Mouse (Mus musculus): ENCODE measurements around the gene Gpr61. TPM values are rescaled to one million over a fixed set of nuclear protein-coding genes. Genes with fewer than 3 reads are reported as not detected.

The Gpr61 gene
- total RNA-seq, 2 experiments from 2014 or later: 12.1 to 14.0 TPM

DNA sequence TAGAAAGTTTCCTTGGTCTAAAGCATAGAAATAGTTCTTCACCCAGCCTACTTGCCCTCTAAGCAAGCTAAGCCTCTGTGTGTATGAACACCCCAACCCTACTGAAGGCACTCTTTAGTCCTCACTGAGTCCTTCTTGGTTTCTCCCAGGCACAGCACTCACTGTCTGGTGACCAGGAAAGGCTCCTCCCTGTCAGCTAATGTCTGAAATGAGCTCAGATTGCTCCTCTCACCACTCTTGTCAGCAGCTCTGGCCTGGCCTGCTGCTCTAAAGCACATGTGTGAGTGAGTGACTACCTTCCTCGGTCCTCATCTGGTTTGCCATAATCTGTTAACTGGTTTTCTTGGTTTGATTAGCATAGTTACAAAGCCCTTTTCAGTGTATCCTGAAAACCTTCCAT is 22.9 kb downstream of the Gpr61 start:
- intact Hi-C loops (cut with DNase I): no loop called here
- no peak for DNase-seq

DNA sequence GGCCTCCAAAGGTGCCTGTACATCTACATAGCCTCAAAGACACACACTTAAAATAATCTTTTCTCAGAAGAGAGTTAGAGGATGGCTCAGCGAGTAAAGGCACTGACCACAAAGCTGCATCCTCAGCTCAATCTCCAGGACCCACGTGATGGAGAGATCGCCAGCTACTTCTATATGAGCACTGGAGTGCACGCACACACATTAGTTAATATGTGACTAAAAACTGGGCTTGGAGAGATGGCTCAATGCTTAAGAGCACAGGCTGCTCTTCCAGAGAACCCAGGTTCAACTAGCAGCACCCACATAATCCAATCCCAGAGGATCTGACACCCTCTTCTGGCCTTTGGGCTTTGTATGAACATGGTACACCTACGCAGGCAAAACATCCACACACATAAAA is 23.5 kb downstream of the Gpr61 start:
- DNase-seq: no peak
- intact Hi-C loops (cut with DNase I): no loop called here

DNA sequence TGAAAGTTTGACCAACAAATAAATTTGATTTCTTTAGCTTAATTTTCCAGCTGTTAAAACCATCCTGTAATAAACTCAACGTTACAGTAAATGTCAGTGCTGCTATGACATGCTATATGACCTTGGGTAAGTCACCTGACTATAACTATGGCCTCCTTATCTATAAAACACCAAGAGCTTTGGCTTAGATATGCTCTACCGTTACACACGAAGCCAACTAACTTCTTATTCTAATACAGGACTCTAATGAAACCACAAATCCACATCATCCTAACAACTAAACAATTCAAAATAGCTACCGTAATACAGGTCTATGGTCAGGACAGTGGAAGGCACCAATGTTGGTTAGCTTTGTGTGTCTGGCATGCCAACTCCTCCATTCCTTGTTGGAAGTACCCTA is 24.9 kb downstream of the Gpr61 start:
- no peak for DNase-seq
- intact Hi-C loops (cut with DNase I): no loop called here

DNA sequence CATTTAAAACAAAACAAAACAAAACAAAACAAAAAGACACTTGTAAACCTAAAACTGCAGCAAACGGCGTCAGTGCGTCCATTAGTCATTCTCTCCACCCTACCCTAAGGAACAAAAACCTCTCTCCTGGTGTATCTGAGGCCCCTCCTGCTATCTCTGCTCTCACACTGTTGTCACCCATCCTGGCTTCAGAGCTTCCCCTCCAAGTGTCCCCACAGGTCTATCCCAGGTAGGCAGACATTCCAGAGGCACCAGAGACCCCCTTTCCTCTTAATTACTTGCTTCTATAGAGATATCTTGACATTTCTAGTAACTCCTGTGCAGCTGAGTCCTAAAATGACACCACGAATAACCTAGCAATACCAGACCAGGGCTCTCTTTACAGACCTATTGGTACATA is 25.3 kb downstream of the Gpr61 start:
- intact Hi-C loops (cut with DNase I): no loop called here

DNA sequence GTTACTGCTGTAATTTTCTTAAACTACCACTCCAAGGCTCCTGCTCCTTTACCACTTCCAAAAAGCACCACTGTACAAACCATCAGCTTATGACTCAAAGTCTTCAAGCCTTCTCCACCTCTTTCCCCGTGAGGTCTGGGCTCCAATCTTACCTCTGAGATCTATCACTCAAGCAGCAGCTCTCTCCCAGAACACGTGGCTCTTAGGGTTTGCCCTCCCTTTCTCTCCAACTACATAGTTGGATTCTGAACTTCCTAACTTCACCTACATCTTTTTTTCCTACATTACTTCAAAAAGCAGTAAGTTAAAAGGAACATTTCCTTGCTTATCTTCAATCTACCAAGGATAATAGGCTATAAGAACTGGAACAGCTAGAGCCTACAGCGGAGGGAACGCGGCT is 26.2 kb downstream of the Gpr61 start:
- intact Hi-C loops (cut with DNase I): no loop called here

More for the DNA sequence above, 25.3 kb downstream of the Gpr61 start:
- no peak for DNase-seq

DNA sequence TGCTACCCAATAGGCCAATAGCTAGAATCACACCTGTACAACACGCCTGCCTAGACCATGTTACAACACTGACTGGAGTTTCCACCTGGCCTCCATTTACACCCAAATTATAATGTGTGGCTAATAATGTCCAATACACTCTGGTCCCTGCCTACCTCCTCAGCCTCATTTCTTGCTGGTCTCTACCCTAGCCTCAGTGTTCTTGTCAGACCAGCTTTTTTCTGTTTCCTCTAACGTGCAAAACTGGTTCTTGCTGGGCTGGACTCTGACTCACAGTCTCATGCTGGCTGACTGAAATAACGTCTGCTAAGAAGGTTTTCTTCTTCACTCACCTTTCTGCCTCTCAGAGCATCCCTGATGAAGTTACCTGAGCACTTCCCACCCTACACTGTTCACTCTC is 28.4 kb downstream of the Gpr61 start:
- DNase-seq: no peak

More for the DNA sequence above, 26.2 kb downstream of the Gpr61 start:
- DNase-seq: no peak

DNA sequence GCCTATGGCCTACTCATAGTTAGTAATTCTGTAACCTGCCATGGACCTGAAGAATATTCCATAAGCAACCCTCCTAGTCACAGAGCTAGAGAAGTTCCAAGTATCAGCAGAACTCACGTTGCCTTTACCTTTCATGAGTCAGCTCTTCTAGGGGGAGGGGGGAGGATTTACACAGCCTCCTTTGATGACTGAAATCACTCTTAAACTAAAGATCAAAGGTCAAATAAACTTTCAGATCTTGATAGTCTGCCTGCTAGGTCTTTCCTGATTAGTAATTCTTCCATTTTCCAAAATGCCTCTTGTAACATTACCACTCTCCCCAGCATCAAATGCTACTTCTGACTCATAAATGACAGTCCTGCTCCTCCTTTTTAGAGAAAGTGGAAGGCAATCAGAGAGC is 30.6 kb downstream of the Gpr61 start:
- DNase-seq: no peak
- intact Hi-C loops (cut with DNase I): no loop called here

More for the DNA sequence above, 28.4 kb downstream of the Gpr61 start:
- intact Hi-C loops (cut with DNase I): no loop called here

DNA sequence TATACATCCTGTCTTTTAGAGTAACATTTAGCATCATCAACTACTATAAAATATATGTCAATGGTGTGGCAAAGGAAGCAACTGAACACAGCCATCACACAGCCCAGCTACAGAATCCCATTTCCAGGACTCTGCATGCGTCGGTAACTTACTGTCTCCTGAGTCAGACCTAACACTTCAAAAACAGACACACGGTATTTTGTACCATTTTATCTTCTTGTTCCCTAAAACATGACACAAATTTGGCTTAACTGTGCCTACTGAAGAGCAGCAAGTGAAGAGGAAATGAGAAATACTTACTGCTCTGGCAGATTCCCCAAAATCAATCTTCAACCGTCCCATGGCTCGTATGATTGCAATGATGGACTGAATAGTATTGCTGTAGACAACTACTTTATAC is 31.4 kb downstream of the Gpr61 start:
- no peak for DNase-seq
- intact Hi-C loops (cut with DNase I): no loop called here

DNA sequence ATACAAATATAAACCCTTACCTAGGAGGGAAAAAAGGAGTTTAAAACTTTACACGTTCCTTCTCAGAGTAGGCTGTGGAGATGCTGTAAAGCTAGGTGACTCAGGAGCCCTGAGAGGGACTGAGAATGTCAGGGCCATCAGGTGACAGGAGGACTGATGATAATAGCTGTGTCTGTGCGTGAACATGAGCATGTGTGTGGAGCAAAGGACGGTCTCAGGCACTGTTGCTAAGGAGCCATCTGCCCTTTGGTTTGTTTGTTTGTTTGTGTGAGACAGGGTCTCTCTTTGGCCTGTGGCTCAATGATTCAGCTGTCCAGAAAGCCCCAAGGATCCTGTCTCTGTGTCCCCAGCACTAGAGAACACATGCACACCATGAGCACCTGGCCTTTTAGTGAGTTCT is 33.6 kb downstream of the Gpr61 start:
- DNase-seq: no peak
- intact Hi-C loops (cut with DNase I): no loop called here

DNA sequence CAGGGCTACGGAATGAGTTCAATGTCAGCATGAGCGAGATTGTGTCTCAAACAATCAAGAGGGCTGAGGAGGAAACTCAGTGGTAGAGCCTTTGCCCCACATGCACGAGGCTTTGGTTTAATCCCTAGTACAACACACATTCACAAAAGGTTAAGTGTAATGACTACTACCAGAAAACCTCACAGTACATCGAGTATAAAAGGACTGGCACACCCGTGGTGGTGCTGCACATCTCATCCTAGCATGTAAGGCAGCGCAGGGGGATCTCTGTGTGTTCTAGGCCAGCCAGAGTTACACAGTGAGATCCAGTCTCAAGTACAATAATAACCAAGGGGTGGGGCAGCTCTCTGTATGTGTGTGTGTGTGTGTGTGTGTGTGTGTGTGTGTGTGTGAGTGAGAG is 37.2 kb downstream of the Gpr61 start:
- no peak for DNase-seq
- intact Hi-C loops (cut with DNase I): no loop called here

DNA sequence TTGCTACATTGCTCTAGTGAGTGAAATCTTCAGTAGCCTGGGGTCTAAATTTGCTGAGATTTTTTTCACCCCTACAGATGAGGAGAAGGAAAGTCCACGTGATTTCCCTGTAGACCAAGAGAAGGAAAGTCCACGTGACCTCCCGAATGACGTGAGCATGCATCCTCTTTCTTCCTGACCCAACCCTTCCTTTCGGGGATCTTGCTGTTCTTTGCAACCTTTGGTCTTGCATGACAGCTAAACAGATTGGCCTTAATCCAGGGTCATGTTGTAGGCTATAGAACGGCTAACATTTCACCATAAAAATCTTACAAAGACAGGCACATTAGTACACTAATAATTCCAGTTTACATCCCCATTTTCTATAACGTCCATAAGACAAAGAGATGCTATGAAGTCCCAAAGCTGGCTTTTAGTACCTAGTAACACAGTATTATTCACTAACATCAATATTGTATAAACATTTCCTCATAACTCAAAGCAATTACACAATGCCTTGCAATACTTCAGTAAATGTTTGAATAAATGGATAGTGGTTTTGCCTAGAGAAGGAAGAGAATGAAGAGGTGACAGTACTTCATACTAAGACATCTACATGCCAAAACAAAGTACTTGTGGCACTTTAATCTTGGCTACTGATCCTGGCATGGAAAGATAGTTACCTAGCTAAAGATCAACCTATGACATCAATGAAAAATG is 40.9 kb downstream of the Gpr61 start:
- intact Hi-C loops (cut with DNase I): no loop called here
- DNase-seq: no peak

DNA sequence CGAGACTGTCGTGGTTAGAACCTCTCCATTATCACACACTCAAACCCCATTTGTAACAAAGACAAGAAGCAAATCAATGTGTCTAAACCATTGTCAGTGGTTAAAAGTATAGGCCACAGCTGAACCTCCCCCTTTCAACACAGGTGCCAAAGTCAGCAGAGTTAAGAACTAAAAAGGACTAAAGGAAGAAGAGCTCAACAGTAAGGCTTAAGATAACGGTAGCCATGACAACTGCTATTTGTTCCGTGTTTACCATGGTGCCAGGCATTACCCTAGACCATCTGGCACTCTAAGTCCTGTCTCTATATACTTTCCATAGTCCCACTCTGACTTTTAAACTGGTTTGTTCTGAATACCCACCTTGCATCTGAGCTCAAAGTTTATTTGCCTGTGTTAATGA is 42.0 kb downstream of the Gpr61 start:
- no peak for DNase-seq
- intact Hi-C loops (cut with DNase I): no loop called here

DNA sequence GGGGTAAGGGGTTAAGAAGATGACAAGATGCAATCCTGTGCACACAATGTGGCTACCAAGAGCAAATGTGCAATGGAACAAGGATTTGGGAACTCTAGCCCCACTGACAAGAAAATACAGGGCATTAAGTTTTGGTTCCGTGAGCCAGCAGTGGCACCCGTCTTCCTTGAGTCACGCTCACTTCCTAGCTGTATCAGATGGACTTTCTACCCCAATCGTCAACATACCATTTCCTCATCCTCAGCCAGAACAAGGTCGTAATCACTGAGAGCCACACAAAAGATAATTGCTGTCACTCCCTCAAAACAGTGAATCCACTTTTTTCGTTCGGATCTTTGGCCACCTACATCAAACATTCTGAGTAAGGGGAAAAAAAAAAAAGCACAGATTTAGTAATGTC is 42.4 kb downstream of the Gpr61 start:
- no peak for DNase-seq
- intact Hi-C loops (cut with DNase I): no loop called here

DNA sequence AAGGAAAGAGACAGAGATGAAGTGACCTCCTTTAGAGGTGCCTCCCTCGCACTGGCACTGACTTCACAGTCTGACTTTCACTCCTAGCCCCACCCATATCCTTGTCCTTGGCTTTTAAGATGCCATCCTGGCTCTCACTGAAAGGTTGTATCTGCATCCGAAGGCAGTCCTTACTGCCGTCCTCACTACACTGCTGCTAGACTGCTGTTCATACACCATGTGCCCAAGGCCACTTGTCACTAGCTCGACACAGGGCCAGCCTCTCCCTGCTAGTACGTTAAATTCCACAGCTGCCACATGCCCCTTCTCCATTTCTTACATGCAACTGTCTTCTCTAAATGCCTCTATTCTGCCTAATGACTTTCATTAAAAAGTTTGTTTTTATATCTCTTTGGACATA is 43.4 kb downstream of the Gpr61 start:
- DNase-seq: no peak
- intact Hi-C loops (cut with DNase I): no loop called here

DNA sequence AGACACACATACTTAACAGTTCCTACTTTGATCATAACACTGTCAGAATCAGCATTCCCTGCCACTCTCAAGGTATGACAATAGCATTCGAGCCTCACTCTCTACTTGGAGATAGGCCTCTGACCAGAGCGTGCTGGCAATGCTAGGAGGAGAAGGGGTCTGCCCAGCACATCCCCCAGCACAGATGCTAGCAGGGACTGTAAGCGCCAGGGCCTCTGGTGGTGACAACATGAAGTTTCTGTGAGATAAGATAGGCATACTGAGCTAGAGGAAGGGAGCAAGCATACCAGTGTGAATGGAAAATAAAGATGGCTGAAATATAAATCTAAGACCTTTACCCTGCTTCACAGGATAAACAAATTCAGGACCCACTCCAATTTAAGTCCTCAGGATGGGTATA is 49.4 kb downstream of the Gpr61 start:
- no peak for DNase-seq
- intact Hi-C loops (cut with DNase I): no loop called here

DNA sequence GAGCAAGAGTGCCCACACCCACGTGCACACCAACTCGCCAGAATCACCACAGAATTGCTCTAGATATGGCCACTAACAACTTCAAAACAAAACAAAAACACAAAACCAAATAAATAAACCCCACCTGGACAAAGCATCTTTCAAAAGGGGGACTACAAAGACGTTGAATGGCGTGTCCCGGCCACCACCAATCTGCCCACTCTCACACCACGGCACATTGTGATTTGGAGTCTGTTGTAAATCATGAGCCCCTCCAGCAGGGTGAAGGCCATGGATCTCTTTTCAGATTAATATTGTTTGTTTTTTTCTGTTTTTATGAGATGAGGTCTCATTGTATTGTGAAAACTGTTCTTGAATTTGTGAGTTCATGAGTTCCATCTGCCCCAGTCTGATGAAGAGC is 52.6 kb downstream of the Gpr61 start:
- intact Hi-C loops (cut with DNase I): no loop called here
- DNase-seq: no peak

DNA sequence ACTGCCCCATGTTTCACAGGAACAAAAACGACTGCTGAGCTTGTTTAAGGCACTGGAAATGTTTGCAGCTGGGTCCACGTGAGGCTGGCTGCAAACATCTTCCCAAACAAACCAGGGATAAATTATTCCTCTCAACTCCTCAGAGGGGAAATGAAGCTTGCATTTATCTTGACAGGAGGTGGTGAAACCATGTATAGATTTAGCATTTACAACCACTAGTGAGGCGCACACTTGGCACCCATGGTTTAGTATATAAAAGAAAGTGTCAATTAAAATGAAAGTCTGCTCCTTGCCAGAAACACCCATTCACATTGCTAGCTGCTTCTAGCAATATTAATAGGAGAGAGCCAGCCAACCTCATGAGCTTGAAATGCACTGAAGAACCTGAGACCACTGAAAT is 53.1 kb downstream of the Gpr61 start:
- DNase-seq: no peak
- intact Hi-C loops (cut with DNase I): no loop called here

Other genes starting within 250 kb of the Gpr61 start
- 10 to 100 TPM; 29.3 to 29.7 TPM for gene Gstm7, start 223.1 kb downstream of the Gpr61 start, total RNA-seq (2021)
- 1 to 10 TPM; 4.9 to 5.3 TPM for gene Gstm6, start 211.1 kb downstream of the Gpr61 start, total RNA-seq (2021)
- not detected for gene Gstm3, start 185.6 kb downstream of the Gpr61 start, total RNA-seq (2021)
- 1 to 10 TPM; 3.2 to 3.8 TPM for gene Gstm2, start 168.4 kb downstream of the Gpr61 start, total RNA-seq (2021)
- gene Gstm1, start 136.9 kb downstream of the Gpr61 start, total RNA-seq (2021): 10 to 100 TPM; 60.4 to 75.2 TPM
- gene Gstm4, start 110.0 kb downstream of the Gpr61 start, total RNA-seq (2021): 10 to 100 TPM; 10.3 to 10.9 TPM
- gene Ampd2, start 68.2 kb downstream of the Gpr61 start, total RNA-seq (2021): 10 to 100 TPM; 65.3 to 75.4 TPM
- gene Gnat2, start 62.1 kb downstream of the Gpr61 start, total RNA-seq (2021): under 1 TPM in 1 of 2 experiments, not detected in 1; 0.44 TPM
- gene Gnai3, start 8.7 kb downstream of the Gpr61 start, total RNA-seq (2021): 10 to 100 TPM; 88.6 to 90.4 TPM
- 10 to 100 TPM; 23.6 to 25.8 TPM for gene Amigo1, start 31.5 kb upstream of the Gpr61 start, total RNA-seq (2021)
- 10 to 100 TPM; 10.9 to 11.4 TPM for gene Cyb561d1, start 46.3 kb upstream of the Gpr61 start, total RNA-seq (2021)
- 10 to 100 TPM; 33.1 to 34.8 TPM for gene Atxn7l2, start 56.1 kb upstream of the Gpr61 start, total RNA-seq (2021)
- gene Sypl2, start 71.8 kb upstream of the Gpr61 start, total RNA-seq (2021): 1 to 10 TPM in 1 of 2 experiments, under 1 TPM in 1; 0.98 to 1.4 TPM
- 10 to 100 TPM; 98.8 to 99.0 TPM for gene Psma5, start 102.0 kb upstream of the Gpr61 start, total RNA-seq (2021)
- gene Sort1, start 129.2 kb upstream of the Gpr61 start, total RNA-seq (2021): 10 to 100 TPM; 90.4 to 93.5 TPM
- gene Mybphl, start 210.0 kb upstream of the Gpr61 start, total RNA-seq (2021): under 1 TPM in 1 of 2 experiments, not detected in 1; 0.30 TPM
- gene Psrc1, start 229.0 kb upstream of the Gpr61 start, total RNA-seq (2021): 1 to 10 TPM; 4.3 to 6.9 TPM

Data from left cerebral cortex, postnatal 4 days (tissue).